Mouse (Mus musculus) left cerebral cortex, adult 8-10 months (tissue): ENCODE results near the gene Irx5. TPM values are rescaled to one million over a fixed set of nuclear protein-coding genes. Genes with fewer than 3 reads are reported as not detected.

Experiments
- DNase-seq, 2 experiments: peaks; one replicate each; pipeline ENCODE4 v3.0.0; 2022; ENCODE audit warnings: low spot score in 2 of 2
- total RNA-seq, 4 experiments: library from RNA; stranded (reverse); gene quantifications; 2 replicates each; pipeline ENCODE4 v1.2.4; 2022

The Irx5 gene
- under 1 TPM in 3 of 4 experiments, not detected in 1; 0.30 to 0.35 (median 0.30) TPM for total RNA-seq

- no peak for DNase-seq
Observed at GRCm38 (mm10) chr8:92357398-92357981, at the start of gene Irx5. TSS of gene Irx5 (plus strand) at chr8:92357625.

- no peak for DNase-seq
Observed at GRCm38 (mm10) chr8:92312178-92312577, 45.2 kb upstream of the Irx5 start.

GRCm38 (mm10) chr8:92313707-92314106, 43.7 kb upstream of the Irx5 start:
- DNase-seq = no peak

GRCm38 (mm10) chr8:92323751-92324150, 33.7 kb upstream of the Irx5 start:
- no peak for DNase-seq

GRCm38 (mm10) chr8:92327176-92327575, 30.2 kb upstream of the Irx5 start:
- DNase-seq = no peak

GRCm38 (mm10) chr8:92329273-92329672, 28.2 kb upstream of the Irx5 start:
- no peak for DNase-seq

GRCm38 (mm10) chr8:92331811-92332210, 25.6 kb upstream of the Irx5 start:
- DNase-seq = no peak

- no peak for DNase-seq
Observed at GRCm38 (mm10) chr8:92333406-92333805, 24.0 kb upstream of the Irx5 start.

- DNase-seq = no peak
Observed at GRCm38 (mm10) chr8:92335079-92335478, 22.3 kb upstream of the Irx5 start.

GRCm38 (mm10) chr8:92336041-92336440, 21.4 kb upstream of the Irx5 start:
- DNase-seq = no peak

- DNase-seq = no peak
Observed at GRCm38 (mm10) chr8:92343544-92343943, 13.9 kb upstream of the Irx5 start.

- no peak for DNase-seq
Observed at GRCm38 (mm10) chr8:92349898-92350486, 7.4 kb upstream of the Irx5 start.

- no peak for DNase-seq
Observed at GRCm38 (mm10) chr8:92353405-92353804, 4.0 kb upstream of the Irx5 start.

- DNase-seq = no peak
Observed at GRCm38 (mm10) chr8:92354536-92355482, 2.6 kb upstream of the Irx5 start.

- DNase-seq = peak; percentile 88 to 92
Observed at GRCm38 (mm10) chr8:92355701-92356612, 1.5 kb upstream of the Irx5 start.

GRCm38 (mm10) chr8:92356613-92357375, 631 bp upstream of the Irx5 start:
- no peak for DNase-seq

- no peak for DNase-seq
Observed at GRCm38 (mm10) chr8:92358141-92358999, 945 bp downstream of the Irx5 start.

- no peak for DNase-seq
Observed at GRCm38 (mm10) chr8:92359000-92359832, 1.8 kb downstream of the Irx5 start.

- no peak for DNase-seq
Observed at GRCm38 (mm10) chr8:92359833-92360082, 2.3 kb downstream of the Irx5 start.
